Mouse (Mus musculus) hindbrain, embryonic 12.5 days (tissue): ENCODE measurements around the gene Usp29. TPM values are rescaled to one million over a fixed set of nuclear protein-coding genes. Genes with fewer than 3 reads are reported as not detected.
"Not testable (repeated sequence)": the region's sequence is repeated elsewhere in the genome, so short reads cannot be mapped to it uniquely, and the experiment has no call there.

Experiments used
- ATAC-seq: fragments of 200-750 bp; cut with Nextera tagmentation; 2 replicates; pipeline ENCODE4 v1.8.0; 2017; ENCODE audit warnings: moderate TSS enrichment; ENCODE audit not compliant: low FRiP score
- H3K27ac ChIP-seq: fragments of 300-500 bp; sonication (generic); 2 replicates; pipeline ENCODE4 v1.5.1; 2016; ENCODE audit warnings: mild to moderate bottlenecking
- H3K27me3 ChIP-seq: fragments of 300-500 bp; sonication (generic); 2 replicates; pipeline ENCODE4 v1.6.1; 2016; ENCODE audit warnings: mild to moderate bottlenecking
- H3K36me3 ChIP-seq: fragments of 300-500 bp; sonication (generic); 2 replicates; pipeline ENCODE4 v1.6.1; 2016; ENCODE audit warnings: mild to moderate bottlenecking
- H3K4me1 ChIP-seq: fragments of 300-500 bp; sonication (generic); 2 replicates; pipeline ENCODE4 v1.6.1; 2016
- H3K4me2 ChIP-seq: fragments of 300-500 bp; sonication (generic); replicated peaks from 2 replicates; pipeline ENCODE4 v1.6.1; 2016; ENCODE audit warnings: mild to moderate bottlenecking
- H3K4me3 ChIP-seq: fragments of 300-500 bp; sonication (generic); 2 replicates; pipeline ENCODE4 v1.5.1; 2016; ENCODE audit warnings: mild to moderate bottlenecking
- H3K9ac ChIP-seq: fragments of 300-500 bp; sonication (generic); 2 replicates; pipeline ENCODE4 v1.6.1; 2016; ENCODE audit warnings: mild to moderate bottlenecking, moderate library complexity
- H3K9me3 ChIP-seq: fragments of 300-500 bp; sonication (generic); replicated peaks from 2 replicates; pipeline ENCODE4 v1.6.1; 2016; ENCODE audit warnings: mild to moderate bottlenecking
- WGBS: fragments of 180-500 bp; shearing (Covaris S2); methylation state at CpG from one replicate; pipeline ENCODE4 v1.1.7; 2016; 5-methylcytosine and 5-hydroxymethylcytosine counted together
- polyA plus RNA-seq: library from polyadenylated mRNA; unstranded; fragments of >200 nt; fragmentation: Nextera tagmentation; extraction: Ambion mirVana; gene quantifications from 2 replicates; pipeline ENCODE4 v1.2.1, GENCODE M21; 2016

The Usp29 gene
- polyA plus RNA-seq, 1 experiment from 2014 or later, result 20.3 TPM

- H3K4me2 ChIP-seq, result no peak overlapping the region
- H3K9me3 ChIP-seq, result no peaks in the 10 kb centered on the region
- H3K36me3 ChIP-seq, result no peaks in the 10 kb centered on the region
- H3K9ac ChIP-seq, result no peak overlapping the region
- no peak overlapping the region for H3K27ac ChIP-seq
- no peak for ATAC-seq
- H3K4me1 ChIP-seq, result 0 out of 2 replicates have a peak, but pooled peaks cover 4% of the 10 kb centered on the region
- WGBS, result 91% methylated on average over 5 of the region's 5 CpGs
- no peak overlapping the region for H3K4me3 ChIP-seq
- H3K27me3 ChIP-seq, result no peaks in the 10 kb centered on the region
These were observed 159.5 kb downstream of the Usp29 start for GRCm38 (mm10) chr7:6889871-6890270.

GRCm38 (mm10) chr7:6891206-6891605, 160.8 kb downstream of the Usp29 start:
- H3K27me3 ChIP-seq, result no peaks in the 10 kb centered on the region
- WGBS, result 56% methylated on average over 3 of the region's 3 CpGs
- no peaks in the 10 kb centered on the region for H3K36me3 ChIP-seq
- H3K27ac ChIP-seq, result no peak overlapping the region
- ATAC-seq, result no peak
- no peak overlapping the region for H3K4me2 ChIP-seq
- no peak overlapping the region for H3K4me3 ChIP-seq
- no peaks in the 10 kb centered on the region for H3K9me3 ChIP-seq
- no peak overlapping the region for H3K9ac ChIP-seq
- H3K4me1 ChIP-seq, result 0 out of 2 replicates have a peak, but pooled peaks cover 4% of the 10 kb centered on the region

- H3K36me3 ChIP-seq, H3K9ac ChIP-seq, ATAC-seq, H3K4me3 ChIP-seq, H3K4me1 ChIP-seq, H3K27me3 ChIP-seq, H3K27ac ChIP-seq, H3K9me3 ChIP-seq, H3K4me2 ChIP-seq: not testable (repeated sequence)
- 23% methylated on average over 4 of the region's 4 CpGs for WGBS
These were observed 166.6 kb downstream of the Usp29 start for GRCm38 (mm10) chr7:6897021-6897420.

- Histone ChIP-seq H3K9ac (no peak overlapping the region), H3K27ac (no peak overlapping the region), H3K4me1 (no peaks in the 10 kb centered on the region), H3K4me2 (no peak overlapping the region), H3K36me3 (no peaks in the 10 kb centered on the region), H3K4me3 (no peak overlapping the region), H3K27me3 (no peaks in the 10 kb centered on the region), H3K9me3 (no peaks in the 10 kb centered on the region)
- ATAC-seq, result no peak
- 93% methylated on average over 7 of the region's 7 CpGs for WGBS
These were observed 170.3 kb downstream of the Usp29 start for GRCm38 (mm10) chr7:6900672-6901071.

GRCm38 (mm10) chr7:6903489-6903888, 173.1 kb downstream of the Usp29 start:
- H3K36me3 ChIP-seq, result no peaks in the 10 kb centered on the region
- H3K9ac ChIP-seq, result no peak overlapping the region
- WGBS, result 68% methylated on average over 8 of the region's 8 CpGs
- H3K27ac ChIP-seq, result no peak overlapping the region
- no peaks in the 10 kb centered on the region for H3K27me3 ChIP-seq
- no peaks in the 10 kb centered on the region for H3K4me1 ChIP-seq
- H3K9me3 ChIP-seq, result no peaks in the 10 kb centered on the region
- H3K4me2 ChIP-seq, result no peak overlapping the region
- H3K4me3 ChIP-seq, result no peak overlapping the region
- ATAC-seq, result no peak

- Histone ChIP-seq H3K36me3 (no peaks in the 10 kb centered on the region), H3K27ac (no peak overlapping the region), H3K4me2 (no peak overlapping the region), H3K9me3 (no peaks in the 10 kb centered on the region), H3K27me3 (no peaks in the 10 kb centered on the region), H3K9ac (no peak overlapping the region), H3K4me3 (no peak overlapping the region), H3K4me1 (peaks cover 20% of the 10 kb centered on the region)
- WGBS, result 51% methylated on average over 7 of the region's 7 CpGs
- no peak for ATAC-seq
These were observed 180.1 kb downstream of the Usp29 start for GRCm38 (mm10) chr7:6910527-6910926.

GRCm38 (mm10) chr7:6911731-6912130, 181.4 kb downstream of the Usp29 start:
- Histone ChIP-seq H3K4me2 (no peak overlapping the region), H3K4me3 (no peak overlapping the region), H3K27me3 (no peaks in the 10 kb centered on the region), H3K36me3 (no peaks in the 10 kb centered on the region), H3K9ac (no peak overlapping the region), H3K4me1 (peaks cover 20% of the 10 kb centered on the region), H3K9me3 (no peaks in the 10 kb centered on the region), H3K27ac (0 out of 2 replicates have a peak overlapping the region, but pooled peaks have one; percentile 6)
- ATAC-seq, result no peak
- WGBS, result 73% methylated on average over 5 of the region's 5 CpGs

GRCm38 (mm10) chr7:6913439-6914380, 183.3 kb downstream of the Usp29 start:
- Histone ChIP-seq H3K4me1 (peaks cover 23% of the 10 kb centered on the region), H3K36me3 (no peaks in the 10 kb centered on the region), H3K9ac (peak overlapping the region; percentile 42; the same call in 1 of the 2 replicates), H3K9me3 (no peaks in the 10 kb centered on the region), H3K4me3 (peak overlapping the region; percentile 26), H3K27ac (peak overlapping the region; percentile 79), H3K27me3 (no peaks in the 10 kb centered on the region), H3K4me2 (peak overlapping the region; percentile 48)
- 15% methylated on average over 30 of the region's 30 CpGs for WGBS
- peak; percentile 54 for ATAC-seq

GRCm38 (mm10) chr7:6917126-6917525, 186.7 kb downstream of the Usp29 start:
- H3K9me3 ChIP-seq, result no peaks in the 10 kb centered on the region
- no peak overlapping the region for H3K27ac ChIP-seq
- H3K4me2 ChIP-seq, result no peak overlapping the region
- H3K36me3 ChIP-seq, result no peaks in the 10 kb centered on the region
- H3K9ac ChIP-seq, result no peak overlapping the region
- 51% methylated on average over 5 of the region's 5 CpGs for WGBS
- no peak overlapping the region for H3K4me3 ChIP-seq
- H3K27me3 ChIP-seq, result no peaks in the 10 kb centered on the region
- ATAC-seq, result no peak
- H3K4me1 ChIP-seq, result peaks cover 31% of the 10 kb centered on the region

GRCm38 (mm10) chr7:6918267-6918666, 187.9 kb downstream of the Usp29 start:
- Histone ChIP-seq H3K4me3 (no peak overlapping the region), H3K4me1 (peaks cover 25% of the 10 kb centered on the region), H3K27ac (peak overlapping the region; percentile 50; the same call in 1 of the 2 replicates), H3K9me3 (no peaks in the 10 kb centered on the region), H3K9ac (no peak overlapping the region), H3K27me3 (no peaks in the 10 kb centered on the region), H3K4me2 (no peak overlapping the region), H3K36me3 (no peaks in the 10 kb centered on the region)
- peak; percentile 53; the same call in 1 of the 2 replicates for ATAC-seq
- WGBS, result 18% methylated on average over 10 of the region's 10 CpGs

GRCm38 (mm10) chr7:6919131-6919870, 188.9 kb downstream of the Usp29 start:
- Histone ChIP-seq H3K4me3 (no peak overlapping the region), H3K4me2 (no peak overlapping the region), H3K27me3 (no peaks in the 10 kb centered on the region), H3K9ac (0 out of 2 replicates have a peak overlapping the region, but pooled peaks have one; percentile 14), H3K9me3 (no peaks in the 10 kb centered on the region), H3K36me3 (no peaks in the 10 kb centered on the region), H3K4me1 (peaks cover 15% of the 10 kb centered on the region), H3K27ac (peak overlapping the region; percentile 52)
- WGBS, result 83% methylated on average over 1 of the region's 1 CpGs
- ATAC-seq, result peak; percentile 44

- Histone ChIP-seq H3K9me3 (no peaks in the 10 kb centered on the region), H3K4me3 (no peak overlapping the region), H3K9ac (no peak overlapping the region), H3K27me3 (no peaks in the 10 kb centered on the region), H3K4me1 (peaks cover 8% of the 10 kb centered on the region), H3K27ac (no peak overlapping the region), H3K36me3 (no peaks in the 10 kb centered on the region), H3K4me2 (no peak overlapping the region)
- WGBS, result 92% methylated on average over 3 of the region's 3 CpGs
- no peak for ATAC-seq
These were observed 193.1 kb downstream of the Usp29 start for GRCm38 (mm10) chr7:6923515-6923914.
